Mouse (Mus musculus) intestine, embryonic 15.5 days (tissue): Measurements from ENCODE around the gene Gas2l2. TPM values are rescaled to one million over a fixed set of nuclear protein-coding genes. Genes with fewer than 3 reads are reported as not detected.

Experiments used
- polyA plus RNA-seq: library from polyadenylated mRNA; unstranded; fragments of >200 nt; fragmentation: Nextera tagmentation; extraction: Ambion mirVana; gene quantifications from 2 replicates; pipeline ENCODE4 v1.2.1, GENCODE M21; 2015

The Gas2l2 gene
- polyA plus RNA-seq, 1 experiment from 2014 or later, result 0.13 TPM

Other genes starting within 250 kb of the Gas2l2 start
- 0.62 and 0.80 TPM in 2 replicates for gene Slfn3, start 238.1 kb downstream of the Gas2l2 start, polyA plus RNA-seq
- gene Slfn14, start 142.7 kb downstream of the Gas2l2 start, polyA plus RNA-seq, result 0.34 and 0.88 TPM in 2 replicates
- 48.1 and 51.0 TPM in 2 replicates for gene Ap2b1, start 130.4 kb downstream of the Gas2l2 start, polyA plus RNA-seq
- 13.8 and 16.4 TPM in 2 replicates for gene Pex12, start 126.9 kb downstream of the Gas2l2 start, polyA plus RNA-seq
- gene Rasl10b, start 20.3 kb downstream of the Gas2l2 start, polyA plus RNA-seq, result 2.3 and 2.6 TPM in 2 replicates
- 0.76 and 0.87 TPM in 2 replicates for gene 1700020L24Rik, start 8.2 kb upstream of the Gas2l2 start, polyA plus RNA-seq
- 1.4 and 1.5 TPM in 2 replicates for gene Mmp28, start 33.6 kb upstream of the Gas2l2 start, polyA plus RNA-seq
- 12.9 and 13.9 TPM in 2 replicates for gene Taf15, start 43.6 kb upstream of the Gas2l2 start, polyA plus RNA-seq
- gene Heatr9, start 92.7 kb upstream of the Gas2l2 start, polyA plus RNA-seq, result not detected in 2 replicates
- 3.1 and 3.7 TPM in 2 replicates for gene Ccl5, start 101.1 kb upstream of the Gas2l2 start, polyA plus RNA-seq
- 29.4 and 35.4 TPM in 2 replicates for gene Ccl9, start 149.2 kb upstream of the Gas2l2 start, polyA plus RNA-seq
- gene Ccl6, start 163.6 kb upstream of the Gas2l2 start, polyA plus RNA-seq, result 13.3 and 17.0 TPM in 2 replicates
- not detected in 2 replicates for gene Rpl9-ps1, start 216.2 kb upstream of the Gas2l2 start, polyA plus RNA-seq
- 0.58 and 0.68 TPM in 2 replicates for gene Ccl3, start 219.9 kb upstream of the Gas2l2 start, polyA plus RNA-seq
- 0.35 and 0.38 TPM in 2 replicates for gene Ccl4, start 233.1 kb upstream of the Gas2l2 start, polyA plus RNA-seq